Mouse (Mus musculus) lung, adult 2 months (tissue): ENCODE measurements at regions not wholly inside any gene's neighbourhood (a gene's known extent, or its start where the extent isn't known, plus 50 kb on each side); places are given as distances from the start of the nearest gene placed in this dataset.

ENCODE experiments used
- CTCF ChIP-seq: fragments of 200-500 bp; IDR thresholded peaks from 2 replicates; pipeline ENCODE4 v1.5.1; 2011; ENCODE audit warnings: mild to moderate bottlenecking, low read length, control low read depth; ENCODE audit not compliant: insufficient read depth
- POLR2A ChIP-seq: fragments of 200-500 bp; IDR thresholded peaks from 2 replicates; pipeline ENCODE4 v1.6.1; 2011; ENCODE audit warnings: low read depth, mild to moderate bottlenecking, control low read depth, low read length, borderline replicate concordance; ENCODE audit errors: extremely low read depth

DNA sequence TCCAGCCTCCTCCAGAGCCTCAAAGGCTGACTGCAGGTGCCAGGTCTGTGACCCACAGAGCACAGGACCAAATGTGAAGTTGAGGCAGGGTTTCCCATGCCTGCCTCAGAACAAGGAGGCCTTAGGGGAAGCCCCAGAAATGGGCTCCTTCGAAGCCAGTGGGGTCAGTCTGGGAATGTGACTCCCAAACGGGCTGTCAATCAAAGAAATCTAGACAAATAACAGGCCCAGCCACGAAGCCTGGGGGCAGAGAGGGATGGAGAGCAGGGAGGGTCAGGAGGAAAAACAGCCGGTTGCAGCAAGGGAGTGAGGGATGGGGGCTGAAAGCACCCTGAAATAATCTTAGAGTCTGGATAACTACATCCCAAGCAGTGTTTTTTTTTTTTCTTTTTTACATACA, 50.4 kb upstream of the Pkdcc start:
- TF ChIP-seq CTCF, result no peak
- no peak for TF ChIP-seq POLR2A
